Comparison of ENCODE assay signal across 8 mouse cellular contexts in genomic region chr8:3219921-3220411, GRCm38 (mm10). TPM values are rescaled to one million over a fixed set of nuclear protein-coding genes. Genes with fewer than 3 reads are reported as not detected.
A peak's percentile ranks its signal among the peaks of the same experiment; 100 is the strongest.
DNase-seq lines count a peak whose midpoint lies in the region; ATAC-seq lines count a peak whose summit lies in the region.

No protein-coding gene starts in this region.

- H3K36me3 ChIP-seq in intestine, embryonic 14.5 days (ENCODE audit: control insufficient read depth, insufficient read depth, low read length): no peaks in the 10 kb centered on the region
- H3K36me3 ChIP-seq in intestine, embryonic 16.5 days (ENCODE audit: control insufficient read depth, insufficient read depth, low read length): no peaks in the 10 kb centered on the region
- H3K36me3 ChIP-seq in forebrain, embryonic 14.5 days (ENCODE audit: control insufficient read depth, insufficient read depth, low read length): no peaks in the 10 kb centered on the region
- H3K36me3 ChIP-seq in liver, embryonic 12.5 days: no peaks in the 10 kb centered on the region

- WGBS in intestine, embryonic 14.5 days: 78% methylated on average over 12 of the region's 12 CpGs
- WGBS in intestine, embryonic 16.5 days: 77% methylated on average over 12 of the region's 12 CpGs
- 88% methylated on average over 12 of the region's 12 CpGs for WGBS in forebrain, embryonic 14.5 days
- WGBS in liver, embryonic 12.5 days (ENCODE audit: insufficient replicate concordance): 80% methylated on average over 12 of the region's 12 CpGs

- no peak for ATAC-seq in intestine, embryonic 14.5 days (replicated peaks; ENCODE audit: low FRiP score, low TSS enrichment, low read depth)
- ATAC-seq in intestine, embryonic 16.5 days: no peak
- ATAC-seq in forebrain, embryonic 14.5 days: no peak
- ATAC-seq in liver, embryonic 12.5 days: no peak

- DNase-seq in intestine, embryonic 14.5 days (ENCODE audit: low spot score): no peak
- peak; percentile 21 for DNase-seq in MN1 (ENCODE audit: low spot score)
- no peak for DNase-seq in forebrain, embryonic 14.5 days (ENCODE audit: low spot score)
- no peak for DNase-seq in layer of hippocampus, postnatal 25 days (ENCODE audit: extremely low spot score in 1 of 2, low spot score in 1 of 2)
- no peak for DNase-seq in embryo, embryonic 10.5 days (ENCODE audit: low spot score)
- DNase-seq in spleen, adult 18-20 months: no peak

- no peak overlapping the region for H3K4me3 ChIP-seq in intestine, embryonic 14.5 days (ENCODE audit: low read depth, low read length)
- no peak overlapping the region for H3K4me3 ChIP-seq in intestine, embryonic 16.5 days (ENCODE audit: low read length)
- peak overlapping the region; percentile 61; the same call in 1 of the 2 replicates for H3K4me3 ChIP-seq in forebrain, embryonic 14.5 days (ENCODE audit: low read depth, low read length)
- no peak overlapping the region; the same call in 1 of the 2 replicates for H3K4me3 ChIP-seq in liver, embryonic 12.5 days

- peak overlapping the region; percentile 67 for H3K4me2 ChIP-seq in intestine, embryonic 14.5 days (ENCODE audit: low read length)
- no peak overlapping the region; the same call in 1 of the 2 replicates for H3K4me2 ChIP-seq in intestine, embryonic 16.5 days (ENCODE audit: low read depth, low read length)
- peak overlapping the region; percentile 72 for H3K4me2 ChIP-seq in forebrain, embryonic 14.5 days (ENCODE audit: low read length)
- peak overlapping the region; percentile 95; the same call in 1 of the 2 replicates for H3K4me2 ChIP-seq in liver, embryonic 12.5 days

- H3K27ac ChIP-seq in intestine, embryonic 14.5 days (ENCODE audit: low read depth): peak overlapping the region; percentile 89; the same call in 1 of the 2 replicates
- H3K27ac ChIP-seq in intestine, embryonic 16.5 days (ENCODE audit: low read length): no peak overlapping the region
- H3K27ac ChIP-seq in forebrain, embryonic 14.5 days (ENCODE audit: low read depth, low read length): no peak overlapping the region
- peak overlapping the region; percentile 59 for H3K27ac ChIP-seq in liver, embryonic 12.5 days

- no peak overlapping the region for H3K9ac ChIP-seq in intestine, embryonic 14.5 days (ENCODE audit: low read length)
- H3K9ac ChIP-seq in intestine, embryonic 16.5 days (ENCODE audit: low read depth, low read length): no peak overlapping the region
- H3K9ac ChIP-seq in forebrain, embryonic 14.5 days (ENCODE audit: low read length): no peak overlapping the region
- no peak overlapping the region for H3K9ac ChIP-seq in liver, embryonic 12.5 days

- no peaks in the 10 kb centered on the region for H3K27me3 ChIP-seq in intestine, embryonic 14.5 days (replicated peaks; ENCODE audit: control insufficient read depth, insufficient read depth, low read length)
- no peaks in the 10 kb centered on the region for H3K27me3 ChIP-seq in intestine, embryonic 16.5 days (replicated peaks; ENCODE audit: control insufficient read depth, insufficient read depth, low read length)
- H3K27me3 ChIP-seq in forebrain, embryonic 14.5 days (replicated peaks; ENCODE audit: control insufficient read depth, insufficient read depth, low read length): no peaks in the 10 kb centered on the region
- H3K27me3 ChIP-seq in liver, embryonic 12.5 days (replicated peaks): no peaks in the 10 kb centered on the region

- peaks cover 30% of the 10 kb centered on the region for H3K4me1 ChIP-seq in intestine, embryonic 14.5 days (replicated peaks; ENCODE audit: control insufficient read depth, insufficient read depth, low read length)
- peaks cover 46% of the 10 kb centered on the region for H3K4me1 ChIP-seq in intestine, embryonic 16.5 days (ENCODE audit: control insufficient read depth, insufficient read depth, low read length)
- H3K4me1 ChIP-seq in forebrain, embryonic 14.5 days (ENCODE audit: control insufficient read depth, insufficient read depth, low read length): 0 out of 2 replicates have a peak, but pooled peaks cover 4% of the 10 kb centered on the region
- H3K4me1 ChIP-seq in liver, embryonic 12.5 days: peaks cover 79% of the 10 kb centered on the region

- H3K9me3 ChIP-seq in intestine, embryonic 14.5 days (ENCODE audit: control insufficient read depth, low read length): no peaks in the 10 kb centered on the region
- H3K9me3 ChIP-seq in intestine, embryonic 16.5 days (ENCODE audit: control insufficient read depth, low read length): no peaks in the 10 kb centered on the region
- no peaks in the 10 kb centered on the region for H3K9me3 ChIP-seq in forebrain, embryonic 14.5 days (replicated peaks; ENCODE audit: control insufficient read depth, low read length)
- no peaks in the 10 kb centered on the region for H3K9me3 ChIP-seq in liver, embryonic 12.5 days (replicated peaks)

RNA-seq across cellular contexts. Expression of gene Insr, which starts 59.5 kb away (rescaled TPM):
- 37.6 and 41.0 TPM in 2 replicates for polyA plus RNA-seq in intestine, embryonic 14.5 days (2014; fragmentation: Nextera tagmentation; extraction: Ambion mirVana)
- polyA plus RNA-seq in intestine, embryonic 16.5 days (2015; fragmentation: Nextera tagmentation; extraction: Ambion mirVana): 32.5 and 33.2 TPM in 2 replicates
- 33.6 and 50.9 TPM in 2 replicates for polyA plus RNA-seq in forebrain, embryonic 14.5 days (2014; fragmentation: Nextera tagmentation; extraction: Ambion mirVana)
- 18.1 and 20.1 TPM in 2 replicates for polyA plus RNA-seq in liver, embryonic 12.5 days (2016; fragmentation: Nextera tagmentation; extraction: Ambion mirVana)
- 10 to 100 TPM; 40.9 to 52.6 TPM for total RNA-seq in layer of hippocampus, postnatal 25 days (2021)

Comparison
In these comparisons a context has a peak if more than half of its experiments do, and no peak if none do; other contexts are left out.
1. H3K27ac ChIP-seq: peak in intestine, embryonic 14.5 days (single experiment) and liver, embryonic 12.5 days (single experiment); none in intestine, embryonic 16.5 days (single experiment) and forebrain, embryonic 14.5 days (single experiment).